Mouse (Mus musculus) midbrain, postnatal 0 days (tissue): ENCODE results near the gene Ppp2r2d. TPM values are rescaled to one million over a fixed set of nuclear protein-coding genes. Genes with fewer than 3 reads are reported as not detected.

Experiments used
- ATAC-seq: fragments of 200-750 bp; cut with Nextera tagmentation; 2 replicates; pipeline ENCODE4 v1.8.0; 2017; ENCODE audit warnings: moderate number of reproducible peaks, mild to moderate bottlenecking, moderate TSS enrichment, moderate library complexity; ENCODE audit not compliant: low FRiP score
- DNase-seq: peaks from one replicate; pipeline ENCODE4 v3.0.0-alpha.2; 2015; ENCODE audit warnings: low spot score
- H3K27ac ChIP-seq: fragments of 300-500 bp; sonication (generic); 2 replicates; pipeline ENCODE4 v1.5.1; 2014; ENCODE audit warnings: low read depth, mild to moderate bottlenecking, low read length, mixed read lengths
- H3K27me3 ChIP-seq: fragments of 300-500 bp; sonication (generic); 2 replicates; pipeline ENCODE4 v1.6.1; 2014; ENCODE audit warnings: low read length, control low read depth, mixed read lengths; ENCODE audit not compliant: insufficient read depth
- H3K36me3 ChIP-seq: fragments of 300-500 bp; sonication (generic); 2 replicates; pipeline ENCODE4 v1.6.1; 2014; ENCODE audit warnings: low read length, control low read depth, mixed read lengths; ENCODE audit not compliant: insufficient read depth
- H3K4me1 ChIP-seq: fragments of 300-500 bp; sonication (generic); 2 replicates; pipeline ENCODE4 v1.6.1; 2014; ENCODE audit warnings: mild to moderate bottlenecking, control low read depth, antibody characterized with exemption, low read length, mixed read lengths; ENCODE audit not compliant: insufficient read depth
- H3K4me2 ChIP-seq: fragments of 300-500 bp; sonication (generic); 2 replicates; pipeline ENCODE4 v1.6.1; 2014; ENCODE audit warnings: low read depth, mild to moderate bottlenecking, low read length, mixed read lengths; ENCODE audit not compliant: poor library complexity, severe bottlenecking
- H3K4me3 ChIP-seq: fragments of 300-500 bp; sonication (generic); 2 replicates; pipeline ENCODE4 v1.5.1; 2014; ENCODE audit warnings: low read depth, mild to moderate bottlenecking, low read length, moderate library complexity
- H3K9ac ChIP-seq: fragments of 300-500 bp; sonication (generic); replicated peaks from 2 replicates; pipeline ENCODE4 v1.6.1; 2014; ENCODE audit warnings: mild to moderate bottlenecking, low read length, moderate library complexity, mixed read lengths; ENCODE audit not compliant: poor library complexity, severe bottlenecking
- H3K9me3 ChIP-seq: fragments of 300-500 bp; sonication (generic); 2 replicates; pipeline ENCODE4 v1.6.1; 2016; ENCODE audit warnings: low read length, control low read depth
- CTCF ChIP-seq: IDR thresholded peaks from 2 replicates; pipeline ENCODE4 v1.5.1; 2016; ENCODE audit warnings: antibody characterized with exemption, mild to moderate bottlenecking
- WGBS: fragments of 180-500 bp; shearing (Covaris S2); extraction: QIAGEN DNeasy Blood & Tissue Kit; methylation state at CpG from one replicate; pipeline ENCODE4 v1.1.7; 2014; 5-methylcytosine and 5-hydroxymethylcytosine counted together
- polyA plus RNA-seq: library from polyadenylated mRNA; unstranded; fragments of >200 nt; fragmentation: Nextera tagmentation; extraction: Ambion mirVana; gene quantifications from 2 replicates; pipeline ENCODE4 v1.2.1, GENCODE M21; 2015
- total RNA-seq: library from RNA; depleted of rRNA; stranded (reverse); fragments of >200 nt; gene quantifications from 2 replicates; pipeline ENCODE4 v1.2.3, GENCODE M21; 2014

The Ppp2r2d gene
- total and polyA plus RNA-seq, 2 experiments from 2014 or later: 91.5 to 109 TPM

DNA sequence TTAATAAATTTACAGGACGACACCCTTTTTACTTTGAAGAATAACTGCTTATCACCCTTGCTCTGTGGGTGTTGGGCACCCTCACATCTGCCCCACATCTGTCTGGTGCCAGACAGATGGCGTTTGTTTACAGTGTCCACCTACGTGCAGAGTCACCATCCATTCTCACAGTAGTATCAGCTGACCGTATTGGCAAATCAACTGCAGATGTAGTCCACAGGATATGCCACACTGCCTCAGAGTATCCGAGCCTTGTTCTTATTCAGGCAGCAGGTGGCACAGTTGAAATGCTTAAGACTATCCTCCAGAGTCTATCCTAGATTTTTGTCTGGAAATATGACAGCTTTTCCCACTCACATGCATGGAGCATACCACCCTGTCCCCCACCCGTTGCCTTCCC is 21.4 kb downstream of the Ppp2r2d start:
- no peak for TF ChIP-seq CTCF
- no peak overlapping the region for H3K4me3 ChIP-seq
- 0 out of 2 replicates have a peak, but pooled peaks cover 8% of the 10 kb centered on the region for H3K4me1 ChIP-seq
- no peak for DNase-seq
- ATAC-seq: no peak
- H3K36me3 ChIP-seq: peaks cover 15% of the 10 kb centered on the region
- H3K9ac ChIP-seq: no peak overlapping the region
- H3K27me3 ChIP-seq: no peaks in the 10 kb centered on the region
- H3K27ac ChIP-seq: no peak overlapping the region
- H3K4me2 ChIP-seq: no peak overlapping the region
- H3K9me3 ChIP-seq: no peaks in the 10 kb centered on the region
- 78% methylated on average over 6 of the region's 6 CpGs for WGBS

DNA sequence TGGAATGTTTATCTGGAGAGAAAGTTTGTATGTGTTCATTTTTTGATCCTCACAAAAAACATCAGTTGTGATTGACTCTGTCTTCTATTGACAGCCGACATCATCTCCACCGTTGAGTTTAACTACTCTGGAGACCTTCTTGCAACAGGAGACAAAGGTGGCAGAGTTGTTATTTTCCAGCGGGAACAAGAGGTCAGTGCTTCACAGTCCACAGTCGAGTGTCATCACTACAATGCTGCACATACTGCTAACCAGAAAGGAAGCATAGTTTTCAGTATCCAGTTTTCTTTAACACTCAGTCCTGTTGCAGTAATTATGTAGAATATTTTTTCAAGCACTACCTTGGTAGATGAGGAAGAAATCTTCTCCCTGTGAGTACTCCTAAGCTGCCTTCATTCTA is 22.4 kb downstream of the Ppp2r2d start:
- Histone ChIP-seq H3K4me2 (no peak overlapping the region), H3K4me3 (no peak overlapping the region), H3K4me1 (0 out of 2 replicates have a peak, but pooled peaks cover 6% of the 10 kb centered on the region), H3K27me3 (no peaks in the 10 kb centered on the region), H3K9ac (no peak overlapping the region), H3K9me3 (no peaks in the 10 kb centered on the region), H3K36me3 (peaks cover 26% of the 10 kb centered on the region), H3K27ac (no peak overlapping the region)
- ATAC-seq: no peak
- DNase-seq: no peak
- no peak for TF ChIP-seq CTCF
- WGBS: 91% methylated on average over 4 of the region's 4 CpGs

DNA sequence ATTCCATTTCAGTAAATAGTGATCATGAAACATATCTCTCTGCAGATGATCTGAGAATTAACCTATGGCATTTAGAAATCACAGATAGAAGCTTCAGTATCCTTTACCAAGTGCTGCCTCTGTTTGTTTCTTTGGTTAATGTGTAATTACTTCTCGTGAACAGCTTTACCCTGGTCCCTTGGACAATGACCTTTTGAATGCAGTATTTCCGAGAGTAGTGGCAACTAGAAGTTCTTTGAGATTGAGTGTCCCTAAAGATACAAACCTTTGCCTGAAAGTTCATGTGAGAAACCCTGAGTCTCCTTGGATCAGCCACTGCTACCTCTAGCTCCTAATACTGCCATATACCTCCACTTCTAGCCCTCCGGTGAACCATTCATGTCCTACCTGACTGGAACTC is 27.1 kb downstream of the Ppp2r2d start:
- Histone ChIP-seq H3K27me3 (no peaks in the 10 kb centered on the region), H3K36me3 (peaks cover 66% of the 10 kb centered on the region), H3K4me2 (no peak overlapping the region), H3K4me3 (no peak overlapping the region), H3K4me1 (no peaks in the 10 kb centered on the region), H3K27ac (no peak overlapping the region), H3K9me3 (no peaks in the 10 kb centered on the region), H3K9ac (no peak overlapping the region)
- no peak for TF ChIP-seq CTCF
- no peak for ATAC-seq
- 94% methylated on average over 3 of the region's 3 CpGs for WGBS
- no peak for DNase-seq

DNA sequence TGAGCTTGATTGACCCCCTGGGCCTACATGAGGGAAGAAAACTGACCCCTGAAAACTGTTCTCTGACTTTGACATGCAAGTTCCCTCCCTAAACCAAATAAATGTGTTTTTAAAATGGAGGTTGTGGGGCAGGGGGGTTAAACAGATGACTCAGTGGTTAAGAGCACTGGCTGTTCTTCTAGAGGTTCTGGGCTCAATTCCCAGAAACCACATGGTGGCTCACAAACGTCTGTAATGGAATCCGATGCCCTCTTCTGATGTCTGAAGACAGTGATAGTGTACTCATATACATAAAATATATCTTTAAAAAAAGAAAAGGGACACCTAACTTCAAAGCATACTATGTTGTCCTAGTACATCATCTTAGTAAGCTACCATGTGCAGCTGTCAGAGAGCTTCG is 29.2 kb downstream of the Ppp2r2d start:
- Histone ChIP-seq H3K4me2 (no peak overlapping the region), H3K27ac (no peak overlapping the region), H3K4me3 (no peak overlapping the region), H3K4me1 (no peaks in the 10 kb centered on the region), H3K9ac (no peak overlapping the region), H3K9me3 (no peaks in the 10 kb centered on the region), H3K27me3 (no peaks in the 10 kb centered on the region), H3K36me3 (peaks cover 77% of the 10 kb centered on the region)
- no peak for DNase-seq
- TF ChIP-seq CTCF: no peak
- ATAC-seq: no peak
- 70% methylated on average over 3 of the region's 3 CpGs for WGBS

DNA sequence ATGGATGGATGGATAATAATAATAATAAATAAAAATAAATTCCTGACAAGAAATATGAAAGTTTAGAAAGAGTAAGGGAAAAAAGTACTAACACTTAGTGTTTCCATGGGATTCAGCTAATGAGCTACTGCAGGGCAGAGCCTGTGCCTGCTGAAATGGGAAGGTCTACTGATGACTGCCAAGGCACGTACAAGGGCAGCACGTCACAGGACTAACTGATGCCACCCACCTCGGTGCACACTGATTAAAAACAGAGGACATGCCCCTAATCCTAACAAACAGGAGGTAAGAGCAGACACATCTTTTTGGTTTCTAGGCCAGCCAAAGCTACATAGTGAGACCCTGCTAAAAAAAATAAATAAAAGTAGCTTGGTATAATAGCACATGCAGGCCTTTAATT is 37.8 kb downstream of the Ppp2r2d start:
- 95% methylated on average over 3 of the region's 3 CpGs for WGBS
- H3K4me3 ChIP-seq: no peak overlapping the region
- no peak for TF ChIP-seq CTCF
- no peaks in the 10 kb centered on the region for H3K4me1 ChIP-seq
- ATAC-seq (no peak), DNase-seq (no peak)
- no peaks in the 10 kb centered on the region for H3K9me3 ChIP-seq
- no peak overlapping the region for H3K9ac ChIP-seq
- no peak overlapping the region for H3K4me2 ChIP-seq
- no peaks in the 10 kb centered on the region for H3K27me3 ChIP-seq
- H3K36me3 ChIP-seq: peaks cover 24% of the 10 kb centered on the region
- no peak overlapping the region for H3K27ac ChIP-seq

DNA sequence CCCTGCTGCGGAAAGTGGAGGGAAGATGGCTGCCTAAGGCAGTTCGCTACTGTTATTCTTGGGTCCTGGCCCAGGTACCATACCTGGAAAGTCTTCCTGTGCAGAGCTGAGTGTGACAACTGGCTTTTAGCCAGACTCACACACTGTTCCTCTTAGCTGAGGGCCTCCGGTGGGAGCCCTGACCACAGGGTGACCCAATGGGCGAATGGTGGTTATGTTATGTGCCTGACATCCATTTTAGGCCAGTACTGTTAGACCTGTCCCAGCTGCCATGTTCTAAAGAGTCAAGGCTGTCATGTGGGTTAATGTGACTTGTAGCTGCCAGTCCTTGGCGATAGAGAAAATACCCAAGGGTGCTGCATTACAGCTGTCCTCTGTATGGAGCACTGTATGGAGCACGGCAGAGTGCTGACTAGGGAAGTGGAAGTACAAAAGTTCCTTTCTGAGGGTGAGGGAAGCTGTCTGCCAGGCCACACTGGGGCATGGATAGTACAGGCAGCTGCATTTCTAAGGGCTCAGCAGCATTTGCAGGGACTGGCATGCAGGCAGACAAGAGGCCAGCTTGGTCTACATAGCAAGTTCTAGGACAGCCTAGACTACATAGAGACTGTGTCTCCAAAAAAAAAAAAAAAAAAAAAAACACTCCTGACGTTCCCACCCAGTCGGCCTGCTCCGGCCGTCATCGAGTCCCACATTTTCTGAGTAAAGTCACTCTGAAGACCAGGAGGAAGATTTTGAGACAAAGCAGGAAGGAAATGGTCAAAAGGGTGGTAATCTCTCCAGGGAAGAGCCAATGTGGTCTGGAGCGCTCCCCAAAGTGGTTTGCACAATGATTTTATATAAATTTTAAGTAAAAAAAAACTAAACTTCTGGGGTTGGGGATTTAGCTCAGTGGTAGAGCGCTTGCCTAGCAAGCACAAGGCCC is 39.7 kb downstream of the Ppp2r2d start:
- no peak overlapping the region for H3K27ac ChIP-seq
- no peak overlapping the region for H3K9ac ChIP-seq
- H3K36me3 ChIP-seq: peaks cover 6% of the 10 kb centered on the region
- no peak overlapping the region for H3K4me2 ChIP-seq
- H3K27me3 ChIP-seq: no peaks in the 10 kb centered on the region
- no peaks in the 10 kb centered on the region for H3K9me3 ChIP-seq
- H3K4me1 ChIP-seq: no peaks in the 10 kb centered on the region
- DNase-seq (no peak), ATAC-seq (no peak)
- H3K4me3 ChIP-seq: no peak overlapping the region
- TF ChIP-seq CTCF: no peak
- 89% methylated on average over 12 of the region's 13 CpGs for WGBS
